Mouse (Mus musculus): ENCODE data around the gene Cox6a2. TPM values are rescaled to one million over a fixed set of nuclear protein-coding genes. Genes with fewer than 3 reads are reported as not detected.

Cox6a2 gene
- polyA plus RNA-seq, 1 experiment from 2014 or later, result 1.1 TPM

DNA sequence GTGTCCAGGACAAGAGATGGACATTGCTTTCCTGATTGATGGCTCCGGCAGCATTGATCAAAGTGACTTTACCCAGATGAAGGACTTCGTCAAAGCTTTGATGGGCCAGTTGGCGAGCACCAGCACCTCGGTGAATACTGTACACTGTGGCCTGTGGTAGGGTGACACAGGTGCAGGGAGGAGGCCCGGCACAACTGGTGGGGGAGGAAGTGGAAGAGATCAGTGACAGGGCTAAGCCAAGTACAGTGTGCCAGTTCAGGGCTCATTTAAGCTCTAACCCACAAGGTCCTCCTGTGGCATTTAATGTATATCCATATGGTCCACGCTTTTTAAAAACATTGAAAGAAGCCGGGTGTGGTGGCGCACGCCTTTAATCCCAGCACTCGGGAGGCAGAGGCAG lies 24.5 kb downstream of the Cox6a2 start:
- peaks cover 7% of the 10 kb centered on the region for H3K4me1 ChIP-seq (ENCODE audit: insufficient read depth)
- H3K27me3 ChIP-seq (ENCODE audit: insufficient read depth, low read length), result no peaks in the 10 kb centered on the region
- H3K4me3 ChIP-seq (ENCODE audit: low read depth, low read length), result no peak overlapping the region
- 62% methylated on average over 10 of the region's 10 CpGs for WGBS (ENCODE audit: insufficient replicate concordance)
- no peak overlapping the region for H3K9ac ChIP-seq (replicated peaks)
- DNase-seq, result no peak
- no peak for ATAC-seq
- H3K4me2 ChIP-seq (ENCODE audit: low read depth, low read length), result no peak overlapping the region
- H3K27ac ChIP-seq (ENCODE audit: low read depth), result no peak overlapping the region
- H3K9me3 ChIP-seq (ENCODE audit: low read length), result no peaks in the 10 kb centered on the region
- no peaks in the 10 kb centered on the region for H3K36me3 ChIP-seq (replicated peaks; ENCODE audit: insufficient read depth, low read length)
- TF ChIP-seq EP300 (IDR thresholded peaks at IDR 0.05; ENCODE audit: low read depth) (no peak), CTCF (IDR thresholded peaks at IDR 0.05; ENCODE audit: low read depth) (no peak)

DNA sequence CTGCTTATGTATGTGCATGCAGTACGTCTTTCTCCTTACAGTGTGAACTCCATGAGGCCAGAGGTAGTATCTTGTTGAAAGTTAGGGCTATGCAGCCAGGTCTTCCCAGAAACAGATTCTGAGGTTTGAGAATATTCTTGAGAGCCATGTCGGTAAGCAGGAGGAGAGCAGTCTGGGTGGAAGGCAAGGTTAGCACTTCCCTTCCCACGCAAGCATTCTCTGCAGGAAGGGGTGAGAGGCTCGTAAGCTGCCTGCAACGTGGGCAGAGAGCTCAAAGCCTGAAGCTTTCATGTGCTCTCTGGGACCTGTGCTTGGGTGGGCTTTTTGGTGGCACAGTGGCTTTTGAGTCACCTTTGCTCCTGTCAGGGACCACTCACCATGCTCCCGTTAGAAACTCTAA lies 25.6 kb downstream of the Cox6a2 start:
- Histone ChIP-seq H3K27me3 (ENCODE audit: insufficient read depth, low read length) (no peaks in the 10 kb centered on the region), H3K36me3 (replicated peaks; ENCODE audit: insufficient read depth, low read length) (no peaks in the 10 kb centered on the region), H3K9me3 (ENCODE audit: low read length) (no peaks in the 10 kb centered on the region), H3K4me2 (ENCODE audit: low read depth, low read length) (no peak overlapping the region), H3K4me1 (ENCODE audit: insufficient read depth) (peaks cover 7% of the 10 kb centered on the region), H3K27ac (ENCODE audit: low read depth) (peak overlapping the region; percentile 34; the same call in 1 of the 2 replicates), H3K9ac (replicated peaks) (no peak overlapping the region), H3K4me3 (ENCODE audit: low read depth, low read length) (no peak overlapping the region)
- WGBS (ENCODE audit: insufficient replicate concordance), result 41% methylated on average over 6 of the region's 6 CpGs
- DNase-seq (no peak), ATAC-seq (no peak)
- no peak for TF ChIP-seq EP300 (IDR thresholded peaks at IDR 0.05; ENCODE audit: low read depth)
- TF ChIP-seq CTCF (IDR thresholded peaks at IDR 0.05; ENCODE audit: low read depth), result no peak

DNA sequence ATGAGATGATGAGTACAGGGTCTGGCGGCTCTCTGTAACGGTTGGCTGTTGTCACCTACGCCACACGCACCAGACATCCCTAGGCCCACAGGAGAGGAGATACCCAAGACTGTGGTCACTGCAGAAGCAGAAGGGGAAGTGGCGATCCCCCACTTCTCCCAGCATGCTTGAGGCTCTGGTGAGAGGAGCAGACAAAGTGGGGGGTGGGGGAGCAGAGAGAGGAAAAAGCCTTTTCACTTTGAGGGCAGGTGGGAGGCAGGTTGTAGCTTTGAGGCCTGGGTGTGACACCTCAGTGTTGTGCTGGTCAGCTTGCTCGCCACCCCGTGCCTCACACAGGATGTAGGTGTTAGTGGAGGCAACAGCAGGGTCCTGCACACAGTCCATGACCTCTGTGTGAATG lies 26.1 kb downstream of the Cox6a2 start:
- Histone ChIP-seq H3K9me3 (ENCODE audit: low read length) (no peaks in the 10 kb centered on the region), H3K4me1 (ENCODE audit: insufficient read depth) (peaks cover 7% of the 10 kb centered on the region), H3K27ac (ENCODE audit: low read depth) (peak overlapping the region; percentile 34; the same call in 1 of the 2 replicates), H3K27me3 (ENCODE audit: insufficient read depth, low read length) (no peaks in the 10 kb centered on the region), H3K9ac (replicated peaks) (no peak overlapping the region), H3K36me3 (replicated peaks; ENCODE audit: insufficient read depth, low read length) (no peaks in the 10 kb centered on the region), H3K4me2 (ENCODE audit: low read depth, low read length) (no peak overlapping the region), H3K4me3 (ENCODE audit: low read depth, low read length) (no peak overlapping the region)
- no peak for ATAC-seq
- peak; percentile 40 for DNase-seq
- WGBS (ENCODE audit: insufficient replicate concordance), result 34% methylated on average over 7 of the region's 7 CpGs
- TF ChIP-seq EP300 (IDR thresholded peaks at IDR 0.05; ENCODE audit: low read depth) (no peak), CTCF (IDR thresholded peaks at IDR 0.05; ENCODE audit: low read depth) (no peak)

DNA sequence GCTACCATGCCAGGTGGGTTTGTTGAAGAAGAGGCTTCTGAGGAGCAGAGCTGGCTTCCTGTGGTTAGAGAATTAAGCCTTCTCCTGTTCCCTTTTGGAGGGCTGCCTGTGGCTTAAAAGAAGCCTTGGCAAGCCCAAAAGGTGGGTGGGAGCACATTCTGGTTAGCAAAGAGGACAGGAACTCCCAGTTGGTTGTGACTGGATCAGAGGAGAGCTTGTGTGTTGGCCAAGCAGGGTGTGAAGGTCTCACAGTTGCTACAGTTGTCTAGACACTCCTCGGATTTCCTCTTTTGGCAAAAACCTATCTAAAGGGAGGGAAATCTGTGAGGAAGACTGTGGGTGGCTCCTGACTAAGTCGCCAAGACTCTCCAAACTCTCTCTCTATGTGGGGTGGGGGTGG lies 27.8 kb downstream of the Cox6a2 start:
- Histone ChIP-seq H3K27me3 (ENCODE audit: insufficient read depth, low read length) (no peaks in the 10 kb centered on the region), H3K9me3 (ENCODE audit: low read length) (no peaks in the 10 kb centered on the region), H3K36me3 (replicated peaks; ENCODE audit: insufficient read depth, low read length) (no peaks in the 10 kb centered on the region), H3K27ac (ENCODE audit: low read depth) (no peak overlapping the region), H3K4me3 (ENCODE audit: low read depth, low read length) (no peak overlapping the region), H3K9ac (replicated peaks) (no peak overlapping the region), H3K4me2 (ENCODE audit: low read depth, low read length) (no peak overlapping the region), H3K4me1 (ENCODE audit: insufficient read depth) (peaks cover 7% of the 10 kb centered on the region)
- ATAC-seq, result no peak
- WGBS (ENCODE audit: insufficient replicate concordance), result 25% methylated on average over 2 of the region's 2 CpGs
- DNase-seq, result no peak
- TF ChIP-seq CTCF (IDR thresholded peaks at IDR 0.05; ENCODE audit: low read depth) (no peak), EP300 (IDR thresholded peaks at IDR 0.05; ENCODE audit: low read depth) (no peak)

DNA sequence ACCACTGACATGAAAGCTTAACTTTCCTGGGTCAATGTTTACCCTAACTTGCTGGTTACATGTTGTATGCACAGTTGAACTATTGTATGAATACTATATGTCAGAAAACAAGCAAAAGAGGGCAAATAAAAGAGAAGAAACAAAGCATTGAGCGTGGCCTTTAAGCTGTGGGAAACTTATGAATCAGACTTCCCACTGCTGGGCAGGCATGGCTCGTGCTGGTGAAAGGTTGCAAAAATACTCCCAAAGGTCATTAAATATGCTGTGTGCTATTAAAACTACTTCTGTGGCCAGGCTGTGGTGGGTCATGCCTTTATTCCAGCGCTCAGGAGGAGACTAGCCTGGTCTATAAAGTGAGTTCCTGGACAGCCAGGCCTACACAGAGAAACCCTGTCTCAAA lies 36.2 kb downstream of the Cox6a2 start:
- TF ChIP-seq CTCF (IDR thresholded peaks at IDR 0.05; ENCODE audit: low read depth), result no peak
- TF ChIP-seq EP300 (IDR thresholded peaks at IDR 0.05; ENCODE audit: low read depth), result no peak
- Histone ChIP-seq H3K4me3 (ENCODE audit: low read depth, low read length) (no peak overlapping the region), H3K9ac (replicated peaks) (no peak overlapping the region), H3K27me3 (ENCODE audit: insufficient read depth, low read length) (no peaks in the 10 kb centered on the region), H3K4me1 (ENCODE audit: insufficient read depth) (no peaks in the 10 kb centered on the region), H3K27ac (ENCODE audit: low read depth) (no peak overlapping the region), H3K4me2 (ENCODE audit: low read depth, low read length) (no peak overlapping the region), H3K36me3 (replicated peaks; ENCODE audit: insufficient read depth, low read length) (no peaks in the 10 kb centered on the region), H3K9me3 (ENCODE audit: low read length) (no peaks in the 10 kb centered on the region)
- ATAC-seq, result no peak
- DNase-seq, result no peak
- WGBS (ENCODE audit: insufficient replicate concordance), result 73% methylated on average over 3 of the region's 3 CpGs

DNA sequence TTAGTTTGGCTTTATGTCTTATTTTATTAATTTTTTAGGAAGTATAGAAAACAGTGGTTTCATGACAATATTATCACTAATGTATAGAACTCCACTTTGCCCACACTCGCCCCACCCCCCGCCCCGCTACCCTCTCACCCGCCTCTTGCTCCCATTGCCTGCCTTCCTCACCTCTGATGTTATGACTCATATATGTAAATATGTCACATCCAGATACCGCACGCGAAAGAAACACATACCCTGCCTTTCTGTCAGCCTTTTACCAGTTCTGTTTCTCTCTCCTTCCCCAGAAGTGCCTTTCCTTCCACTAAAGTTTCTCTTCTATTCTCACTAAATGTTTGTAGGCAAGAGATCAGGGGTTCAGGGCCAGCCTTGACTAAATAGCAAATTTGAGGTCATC lies 39.8 kb downstream of the Cox6a2 start:
- Histone ChIP-seq H3K4me2 (ENCODE audit: low read depth, low read length) (no peak overlapping the region), H3K36me3 (replicated peaks; ENCODE audit: insufficient read depth, low read length) (no peaks in the 10 kb centered on the region), H3K4me3 (ENCODE audit: low read depth, low read length) (no peak overlapping the region), H3K27ac (ENCODE audit: low read depth) (no peak overlapping the region), H3K4me1 (ENCODE audit: insufficient read depth) (no peaks in the 10 kb centered on the region), H3K9ac (replicated peaks) (no peak overlapping the region), H3K9me3 (ENCODE audit: low read length) (no peaks in the 10 kb centered on the region), H3K27me3 (ENCODE audit: insufficient read depth, low read length) (no peaks in the 10 kb centered on the region)
- DNase-seq, result no peak
- 84% methylated on average over 7 of the region's 7 CpGs for WGBS (ENCODE audit: insufficient replicate concordance)
- no peak for TF ChIP-seq EP300 (IDR thresholded peaks at IDR 0.05; ENCODE audit: low read depth)
- TF ChIP-seq CTCF (IDR thresholded peaks at IDR 0.05; ENCODE audit: low read depth), result no peak
- ATAC-seq, result no peak

DNA sequence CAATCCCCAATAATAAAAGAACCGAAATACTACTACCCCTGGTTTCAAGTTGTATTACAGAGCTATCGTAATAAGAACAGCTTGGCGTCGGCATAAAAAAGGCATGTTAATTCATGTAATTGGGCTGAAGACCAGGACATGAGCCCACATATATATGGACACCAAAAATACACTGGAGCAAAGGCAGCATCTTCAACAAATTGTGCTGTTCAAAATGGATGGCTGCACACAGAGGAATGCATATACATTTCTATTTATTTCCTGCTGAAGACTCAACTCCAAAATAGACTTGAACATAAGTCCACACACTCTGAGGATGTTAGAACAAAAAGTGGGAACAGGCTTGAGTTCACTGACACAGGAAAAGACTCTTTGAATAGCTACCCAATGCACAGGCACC lies 42.2 kb downstream of the Cox6a2 start:
- no peak for ATAC-seq
- Histone ChIP-seq H3K4me3 (ENCODE audit: low read depth, low read length) (no peak overlapping the region), H3K9me3 (ENCODE audit: low read length) (no peaks in the 10 kb centered on the region), H3K27ac (ENCODE audit: low read depth) (no peak overlapping the region), H3K36me3 (replicated peaks; ENCODE audit: insufficient read depth, low read length) (no peaks in the 10 kb centered on the region), H3K9ac (replicated peaks) (no peak overlapping the region), H3K27me3 (ENCODE audit: insufficient read depth, low read length) (no peaks in the 10 kb centered on the region), H3K4me2 (ENCODE audit: low read depth, low read length) (no peak overlapping the region), H3K4me1 (ENCODE audit: insufficient read depth) (no peaks in the 10 kb centered on the region)
- TF ChIP-seq CTCF (IDR thresholded peaks at IDR 0.05; ENCODE audit: low read depth) (no peak), EP300 (IDR thresholded peaks at IDR 0.05; ENCODE audit: low read depth) (no peak)
- 88% methylated on average over 4 of the region's 4 CpGs for WGBS (ENCODE audit: insufficient replicate concordance)
- no peak for DNase-seq
